ENCODE assay signal across 27 mouse cellular contexts in the genomic region with DNA sequence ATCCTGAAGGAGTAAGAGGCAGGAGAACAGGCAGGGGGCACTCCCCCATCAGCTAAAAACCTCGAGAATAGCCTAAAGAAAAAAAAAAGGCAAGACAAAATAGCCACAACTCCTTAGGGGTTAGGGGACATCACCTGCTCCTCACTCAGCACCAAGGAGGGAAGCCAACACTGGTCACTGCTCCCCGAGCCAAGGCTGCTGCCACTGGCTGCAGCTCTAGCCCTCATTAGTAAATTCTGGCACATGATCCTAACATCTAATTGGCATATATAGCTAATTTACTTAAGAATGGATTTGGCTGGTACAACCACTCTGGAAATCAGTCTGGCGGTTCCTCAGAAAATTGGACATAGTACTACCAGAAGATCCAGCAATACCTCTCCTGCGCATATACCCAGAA.
DNase-seq lines count a peak whose midpoint lies in the region; ATAC-seq and TF ChIP-seq lines count a peak whose summit lies in the region.
"Had no signal": no experiment of that assay in that cellular context is flagged by ENCODE, and none has a peak within 500 bp of the region (broad histone marks: within the 10 kb centered on the region; RNA-seq: fewer than 3 reads in every experiment).

No protein-coding gene starts in this region.

- no peaks in the 10 kb centered on the region for H3K27me3 ChIP-seq in forebrain, embryonic 13.5 days
- H3K27me3 ChIP-seq in forebrain, embryonic 10.5 days (ENCODE audit: poor library complexity, severe bottlenecking), result peaks cover 10% of the 10 kb centered on the region
- H3K27me3 ChIP-seq in midbrain, postnatal 0 days (ENCODE audit: insufficient read depth, low read length), result no peaks in the 10 kb centered on the region
- H3K27me3 ChIP-seq in midbrain, embryonic 14.5 days (ENCODE audit: control insufficient read depth, insufficient read depth, low read length), result no peaks in the 10 kb centered on the region
- no peaks in the 10 kb centered on the region for H3K27me3 ChIP-seq in forebrain, postnatal 0 days (ENCODE audit: insufficient read depth, low read length)
- H3K27me3 ChIP-seq: heart, embryonic 12.5 days; heart, embryonic 15.5 days; hindbrain, embryonic 13.5 days; intestine, embryonic 15.5 days had no signal

- H3K9ac ChIP-seq in forebrain, embryonic 13.5 days, result no peak overlapping the region
- no peak overlapping the region for H3K9ac ChIP-seq in midbrain, postnatal 0 days (replicated peaks; ENCODE audit: low read length, poor library complexity, severe bottlenecking)
- H3K9ac ChIP-seq in midbrain, embryonic 14.5 days (replicated peaks; ENCODE audit: low read length), result no peak overlapping the region
- H3K9ac ChIP-seq in forebrain, postnatal 0 days, result no peak overlapping the region
- H3K9ac ChIP-seq: heart, embryonic 12.5 days; heart, embryonic 15.5 days; hindbrain, embryonic 13.5 days; intestine, embryonic 15.5 days had no signal

- H3K36me3 ChIP-seq in forebrain, embryonic 13.5 days (ENCODE audit: poor library complexity, severe bottlenecking), result no peaks in the 10 kb centered on the region
- H3K36me3 ChIP-seq in forebrain, embryonic 10.5 days (replicated peaks), result no peaks in the 10 kb centered on the region
- H3K36me3 ChIP-seq in midbrain, postnatal 0 days (ENCODE audit: insufficient read depth, low read length), result no peaks in the 10 kb centered on the region
- no peaks in the 10 kb centered on the region for H3K36me3 ChIP-seq in midbrain, embryonic 14.5 days (ENCODE audit: control insufficient read depth, insufficient read depth, low read length)
- H3K36me3 ChIP-seq in forebrain, postnatal 0 days (ENCODE audit: insufficient read depth), result no peaks in the 10 kb centered on the region
- H3K36me3 ChIP-seq: heart, embryonic 12.5 days; heart, embryonic 15.5 days; hindbrain, embryonic 10.5 days; hindbrain, embryonic 13.5 days; intestine, embryonic 15.5 days had no signal

- H3K4me3 ChIP-seq in forebrain, embryonic 13.5 days, result no peak overlapping the region
- no peak overlapping the region for H3K4me3 ChIP-seq in forebrain, embryonic 10.5 days
- H3K4me3 ChIP-seq in midbrain, postnatal 0 days (ENCODE audit: low read depth, low read length), result no peak overlapping the region
- H3K4me3 ChIP-seq in midbrain, embryonic 14.5 days (replicated peaks; ENCODE audit: low read depth, low read length), result no peak overlapping the region
- H3K4me3 ChIP-seq in forebrain, postnatal 0 days (ENCODE audit: low read depth, low read length), result no peak overlapping the region
- H3K4me3 ChIP-seq: heart, embryonic 12.5 days; heart, embryonic 15.5 days; hindbrain, embryonic 10.5 days; hindbrain, embryonic 13.5 days; intestine, embryonic 15.5 days had no signal

- H3K4me2 ChIP-seq in forebrain, embryonic 13.5 days, result no peak overlapping the region
- H3K4me2 ChIP-seq in midbrain, postnatal 0 days (ENCODE audit: low read depth, low read length, poor library complexity, severe bottlenecking), result no peak overlapping the region
- no peak overlapping the region for H3K4me2 ChIP-seq in midbrain, embryonic 14.5 days (ENCODE audit: low read length)
- H3K4me2 ChIP-seq in forebrain, postnatal 0 days (ENCODE audit: low read depth), result no peak overlapping the region
- H3K4me2 ChIP-seq: heart, embryonic 12.5 days; heart, embryonic 15.5 days; hindbrain, embryonic 13.5 days; intestine, embryonic 15.5 days had no signal

- H3K9me3 ChIP-seq in forebrain, embryonic 13.5 days (replicated peaks), result no peaks in the 10 kb centered on the region
- no peaks in the 10 kb centered on the region for H3K9me3 ChIP-seq in forebrain, embryonic 10.5 days
- no peaks in the 10 kb centered on the region for H3K9me3 ChIP-seq in midbrain, postnatal 0 days (ENCODE audit: low read length)
- H3K9me3 ChIP-seq in midbrain, embryonic 14.5 days (ENCODE audit: control insufficient read depth, low read length), result no peaks in the 10 kb centered on the region
- no peaks in the 10 kb centered on the region for H3K9me3 ChIP-seq in forebrain, postnatal 0 days (ENCODE audit: low read length)
- H3K9me3 ChIP-seq: heart, embryonic 12.5 days; heart, embryonic 15.5 days; hindbrain, embryonic 10.5 days; hindbrain, embryonic 13.5 days; intestine, embryonic 15.5 days had no signal

- DNase-seq in forebrain, embryonic 10.5 days (ENCODE audit: extremely low spot score, low spot score), result no peak
- peak; percentile 35 for DNase-seq in heart, adult 11 months
- no peak for DNase-seq in heart, adult 8-10 months (ENCODE audit: low spot score)
- DNase-seq in midbrain, postnatal 0 days (ENCODE audit: low spot score), result peak; percentile 16
- no peak for DNase-seq in midbrain, embryonic 14.5 days
- peak; percentile 18 for DNase-seq in forebrain, postnatal 0 days
- no peak for DNase-seq in gastrocnemius, adult 18-20 months (ENCODE audit: low spot score)
- DNase-seq: adrenal gland, postnatal 10 days; adrenal gland, postnatal 36 days; B cell, adult 2 months; cerebellum, adult 11 months; cerebellum, adult 8-10 months; cerebellum, postnatal 14 days; gastrocnemius, postnatal 10 days; gastrocnemius, postnatal 36 days; heart, postnatal 10 days; heart, postnatal 36 days; kidney, adult 11 months; kidney, adult 8-10 months had no signal

- H3K4me1 ChIP-seq in forebrain, embryonic 13.5 days, result 0 out of 2 replicates have a peak, but pooled peaks cover 5% of the 10 kb centered on the region
- H3K4me1 ChIP-seq in forebrain, embryonic 10.5 days, result peaks cover 10% of the 10 kb centered on the region
- H3K4me1 ChIP-seq in midbrain, postnatal 0 days (ENCODE audit: insufficient read depth, low read length), result no peaks in the 10 kb centered on the region
- no peaks in the 10 kb centered on the region for H3K4me1 ChIP-seq in midbrain, embryonic 14.5 days (ENCODE audit: control insufficient read depth, insufficient read depth, low read length)
- H3K4me1 ChIP-seq in forebrain, postnatal 0 days (ENCODE audit: insufficient read depth), result no peaks in the 10 kb centered on the region
- H3K4me1 ChIP-seq: hindbrain, embryonic 13.5 days had no signal

- 65% methylated on average over 4 of the region's 4 CpGs for WGBS in forebrain, embryonic 13.5 days
- 79% methylated on average over 4 of the region's 4 CpGs for WGBS in forebrain, embryonic 10.5 days
- WGBS in midbrain, postnatal 0 days, result 82% methylated on average over 4 of the region's 4 CpGs
- 78% methylated on average over 4 of the region's 4 CpGs for WGBS in midbrain, embryonic 14.5 days
- WGBS in forebrain, postnatal 0 days, result 43% methylated on average over 4 of the region's 4 CpGs

- no peak for TF ChIP-seq CTCF in midbrain, postnatal 0 days (IDR thresholded peaks at IDR 0.05)
- no peak for TF ChIP-seq CTCF in forebrain, postnatal 0 days (IDR thresholded peaks at IDR 0.05; ENCODE audit: low read depth)

- peak; percentile 68; the same call in 1 of the 2 replicates for ATAC-seq in forebrain, embryonic 13.5 days
- no peak for ATAC-seq in midbrain, postnatal 0 days (ENCODE audit: low FRiP score)
- no peak for ATAC-seq in midbrain, embryonic 14.5 days (ENCODE audit: low FRiP score, low TSS enrichment)
- no peak for ATAC-seq in forebrain, postnatal 0 days
- ATAC-seq: activated CD4-positive, CD25-positive, alpha-beta regulatory T cell, adult 4 months; hindbrain, embryonic 16.5 days; intestine, embryonic 15.5 days had no signal

- no peak overlapping the region for H3K27ac ChIP-seq in forebrain, embryonic 13.5 days
- H3K27ac ChIP-seq in forebrain, embryonic 10.5 days, result no peak overlapping the region
- no peak overlapping the region for H3K27ac ChIP-seq in midbrain, postnatal 0 days (ENCODE audit: low read depth, low read length)
- H3K27ac ChIP-seq in midbrain, embryonic 14.5 days (replicated peaks; ENCODE audit: low read depth, low read length), result no peak overlapping the region
- no peak overlapping the region for H3K27ac ChIP-seq in forebrain, postnatal 0 days (ENCODE audit: low read depth, low read length)
- H3K27ac ChIP-seq: heart, embryonic 15.5 days; hindbrain, embryonic 10.5 days; hindbrain, embryonic 13.5 days; intestine, embryonic 15.5 days had no signal

Comparison
In these comparisons a context has a peak if more than half of its experiments do, and no peak if none do; other contexts are left out.
1. DNase-seq: peak in heart, adult 11 months (single experiment), midbrain, postnatal 0 days (single experiment) and forebrain, postnatal 0 days (single experiment); none in forebrain, embryonic 10.5 days (single experiment), heart, adult 8-10 months (single experiment), midbrain, embryonic 14.5 days (single experiment) and gastrocnemius, adult 18-20 months (single experiment).